Mouse (Mus musculus) E14TG2a.4 (cell line): Measurements from ENCODE around the gene 5330417C22Rik.

Experiments used
- H3K27me3 ChIP-seq: 2 replicates; pipeline ENCODE4 v1.6.1; 2014; ENCODE audit warnings: low read length, control low read depth; ENCODE audit not compliant: insufficient read depth
- H3K36me3 ChIP-seq: 2 replicates; pipeline ENCODE4 v1.6.1; 2014; ENCODE audit warnings: low read length, control low read depth; ENCODE audit not compliant: insufficient read depth
- H3K4me1 ChIP-seq: replicated peaks from 2 replicates; pipeline ENCODE4 v1.6.1; 2014; ENCODE audit warnings: low read depth, low read length, control low read depth
- H3K4me3 ChIP-seq: replicated peaks from 2 replicates; pipeline ENCODE4 v1.5.1; 2014; ENCODE audit warnings: mild to moderate bottlenecking, low read length
- H3K9me3 ChIP-seq: 2 replicates; pipeline ENCODE4 v1.6.1; 2014; ENCODE audit warnings: low read length, control low read depth
- CTCF ChIP-seq: conservative IDR thresholded peaks from 2 replicates; pipeline ENCODE4 v1.5.1; 2014; ENCODE audit warnings: low read length
- NANOG ChIP-seq: IDR thresholded peaks from 2 replicates; pipeline ENCODE4 v1.6.1; 2014; ENCODE audit warnings: borderline replicate concordance, low read length, mixed read lengths
- POU5F1 ChIP-seq: IDR thresholded peaks from 2 replicates; pipeline ENCODE4 v1.6.1; 2014; ENCODE audit warnings: low read length, borderline replicate concordance

The 5330417C22Rik gene

DNA sequence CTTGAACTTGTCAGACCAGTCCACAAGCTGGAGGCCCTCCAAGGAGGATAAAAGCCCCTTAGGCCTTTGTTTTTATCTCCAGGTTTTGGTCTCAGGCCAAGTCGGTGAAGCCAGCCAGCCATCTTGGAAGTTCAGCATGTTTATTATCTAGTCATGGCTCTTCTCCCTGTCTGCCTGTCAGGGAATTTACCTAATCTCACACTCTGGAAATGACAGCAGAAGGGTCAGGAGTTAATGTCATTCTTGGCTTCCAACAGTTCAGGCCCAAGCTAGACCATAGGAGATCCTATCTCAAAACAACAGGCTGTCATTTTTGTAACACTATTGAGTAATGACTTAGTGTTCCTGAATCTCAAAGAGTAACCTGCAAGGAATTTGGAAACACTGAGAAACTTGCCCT, 82.2 kb downstream of the 5330417C22Rik start:
- Histone ChIP-seq H3K4me1 (peaks cover 49% of the 10 kb centered on the region), H3K27me3 (peaks cover 6% of the 10 kb centered on the region; the same call in 1 of the 2 replicates), H3K9me3 (0 out of 2 replicates have a peak, but pooled peaks cover 3% of the 10 kb centered on the region), H3K4me3 (no peak overlapping the region), H3K36me3 (no peaks in the 10 kb centered on the region)
- TF ChIP-seq POU5F1 (no peak), NANOG (no peak), CTCF (no peak)

DNA sequence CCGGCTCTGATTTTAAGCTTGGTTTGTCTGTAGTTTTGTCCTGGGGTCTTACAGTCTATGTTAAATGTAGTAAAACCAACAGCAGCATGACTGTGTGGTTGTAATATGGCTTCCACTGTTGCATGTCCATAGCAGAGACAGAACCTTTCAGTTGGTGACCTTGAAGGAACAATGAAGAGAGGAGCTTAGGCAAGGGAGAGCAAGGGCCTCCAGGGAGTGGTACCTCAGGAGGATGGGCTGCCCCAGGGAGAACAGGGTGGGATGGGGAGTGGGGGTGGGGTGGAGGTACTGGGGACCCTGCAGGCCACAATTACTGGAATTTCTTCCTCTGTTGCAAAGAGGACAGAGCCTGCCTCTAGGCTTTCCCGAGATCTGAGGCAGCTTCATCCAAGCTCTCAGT, 84.4 kb downstream of the 5330417C22Rik start:
- no peak overlapping the region for H3K4me3 ChIP-seq
- H3K27me3 ChIP-seq: no peaks in the 10 kb centered on the region
- no peaks in the 10 kb centered on the region for H3K36me3 ChIP-seq
- 0 out of 2 replicates have a peak, but pooled peaks cover 5% of the 10 kb centered on the region for H3K9me3 ChIP-seq
- TF ChIP-seq NANOG: no peak
- no peak for TF ChIP-seq POU5F1
- no peak for TF ChIP-seq CTCF
- peaks cover 39% of the 10 kb centered on the region for H3K4me1 ChIP-seq

DNA sequence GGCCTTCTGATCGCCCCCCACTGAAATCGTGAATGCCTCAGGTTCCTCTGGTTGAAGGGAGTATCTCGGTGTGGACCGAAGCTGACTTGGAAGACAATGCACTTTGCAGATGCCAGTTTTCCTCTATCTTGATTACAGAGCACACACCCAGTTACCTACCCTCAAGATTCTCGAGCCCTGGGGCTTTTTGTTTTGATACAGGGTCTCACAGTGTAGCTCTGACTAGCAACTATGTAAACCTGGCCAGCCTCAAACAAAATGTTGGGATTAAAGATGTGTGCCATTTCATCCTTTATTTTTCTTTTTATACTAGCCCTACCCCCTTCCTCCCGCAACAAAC, 91.0 kb downstream of the 5330417C22Rik start:
- 0 out of 2 replicates have a peak, but pooled peaks cover 2% of the 10 kb centered on the region for H3K9me3 ChIP-seq
- H3K27me3 ChIP-seq: no peaks in the 10 kb centered on the region
- TF ChIP-seq CTCF (no peak), NANOG (peak; percentile 9; the same call in 1 of the 2 replicates)
- H3K36me3 ChIP-seq: peaks cover 33% of the 10 kb centered on the region
- peak overlapping the region; percentile 93 for H3K4me3 ChIP-seq
- peaks cover 64% of the 10 kb centered on the region for H3K4me1 ChIP-seq

DNA sequence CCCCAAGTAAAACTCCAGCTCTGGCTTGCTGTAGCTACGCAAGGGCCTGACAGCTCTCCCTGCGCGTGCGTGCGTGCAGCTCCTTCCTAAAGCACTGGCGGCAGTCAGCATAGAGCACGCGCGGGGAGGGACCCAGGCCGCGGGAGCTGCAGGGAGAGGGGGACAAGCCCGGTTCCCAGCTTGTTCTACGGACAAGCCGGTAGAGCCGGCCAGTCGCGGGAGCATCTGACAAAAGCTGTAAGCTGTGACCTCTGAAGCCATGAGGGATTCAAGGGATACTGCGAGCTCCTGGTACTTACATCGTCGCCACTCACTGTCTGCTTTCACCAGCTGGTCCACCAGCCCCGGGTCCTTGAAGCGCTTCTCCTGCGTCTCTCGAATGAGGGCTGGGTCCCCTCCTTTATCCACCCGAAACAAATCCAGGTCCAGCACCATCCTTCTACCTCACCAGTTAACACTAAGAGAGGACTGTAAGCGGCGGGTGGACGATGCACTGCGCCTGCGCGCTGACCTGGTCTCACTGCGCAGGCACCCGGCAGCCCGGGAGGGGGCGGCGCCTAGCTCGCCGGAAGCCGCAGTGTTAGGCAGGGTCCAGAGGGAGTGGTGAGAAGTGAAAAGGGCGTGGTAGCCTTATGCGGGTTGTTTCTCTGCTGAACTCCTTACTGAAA, 91.5 kb downstream of the 5330417C22Rik start, which contains the start of gene Sars:
Gene Sars (minus strand): TSS at position 512 of the 668 bp plus-strand sequence.
- Histone ChIP-seq H3K36me3 (peaks cover 37% of the 10 kb centered on the region), H3K4me1 (peaks cover 64% of the 10 kb centered on the region), H3K4me3 (peak within 1 kb of the TSS; percentile 93), H3K27me3 (no peaks in the 10 kb centered on the region), H3K9me3 (0 out of 2 replicates have a peak, but pooled peaks cover 2% of the 10 kb centered on the region)
- TF ChIP-seq NANOG: no peak
- TF ChIP-seq CTCF: no peak
- TF ChIP-seq POU5F1: no peak

DNA sequence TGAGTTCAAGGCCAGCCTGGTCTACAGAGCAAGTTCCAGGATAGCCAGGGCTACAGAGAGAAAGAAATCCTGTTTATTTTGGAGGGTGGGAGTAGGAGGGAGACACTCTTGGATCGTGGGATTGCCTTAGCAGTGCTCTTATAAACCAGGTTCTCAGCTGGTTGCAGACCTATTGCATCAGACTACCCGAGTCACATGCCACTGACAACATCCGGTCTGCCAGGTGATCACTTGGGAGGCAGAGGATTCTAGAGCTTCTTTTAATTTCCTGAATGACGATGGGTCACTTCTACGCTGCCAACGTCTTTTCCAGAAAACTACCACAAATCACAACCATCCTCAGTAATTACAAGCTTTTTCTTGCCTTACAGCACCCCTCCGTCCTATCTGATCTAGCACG, 92.3 kb downstream of the 5330417C22Rik start:
- Histone ChIP-seq H3K9me3 (0 out of 2 replicates have a peak, but pooled peaks cover 2% of the 10 kb centered on the region), H3K4me1 (peaks cover 68% of the 10 kb centered on the region), H3K27me3 (no peaks in the 10 kb centered on the region), H3K36me3 (peaks cover 43% of the 10 kb centered on the region), H3K4me3 (peak overlapping the region; percentile 93)
- TF ChIP-seq POU5F1 (no peak), NANOG (no peak)

DNA sequence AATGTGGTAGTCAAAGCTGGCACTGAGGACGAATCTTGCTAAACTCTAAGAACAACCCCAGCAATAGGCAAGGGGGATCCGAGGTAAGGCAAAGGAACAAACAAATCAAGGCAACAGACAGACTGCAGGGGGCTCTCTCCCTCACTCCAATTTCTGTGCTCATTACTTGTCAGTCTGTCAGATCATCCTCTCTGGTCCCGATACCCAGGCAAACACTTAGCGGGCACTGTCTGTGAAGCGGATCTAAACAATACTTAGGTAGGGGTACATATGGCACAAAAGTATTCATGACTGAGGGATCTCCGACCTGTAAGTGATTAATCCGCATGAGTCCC, 100.0 kb downstream of the 5330417C22Rik start:
- Histone ChIP-seq H3K36me3 (peaks cover 92% of the 10 kb centered on the region), H3K27me3 (no peaks in the 10 kb centered on the region), H3K9me3 (no peaks in the 10 kb centered on the region), H3K4me3 (no peak overlapping the region), H3K4me1 (peaks cover 88% of the 10 kb centered on the region)
- TF ChIP-seq CTCF (no peak), POU5F1 (no peak), NANOG (no peak)

DNA sequence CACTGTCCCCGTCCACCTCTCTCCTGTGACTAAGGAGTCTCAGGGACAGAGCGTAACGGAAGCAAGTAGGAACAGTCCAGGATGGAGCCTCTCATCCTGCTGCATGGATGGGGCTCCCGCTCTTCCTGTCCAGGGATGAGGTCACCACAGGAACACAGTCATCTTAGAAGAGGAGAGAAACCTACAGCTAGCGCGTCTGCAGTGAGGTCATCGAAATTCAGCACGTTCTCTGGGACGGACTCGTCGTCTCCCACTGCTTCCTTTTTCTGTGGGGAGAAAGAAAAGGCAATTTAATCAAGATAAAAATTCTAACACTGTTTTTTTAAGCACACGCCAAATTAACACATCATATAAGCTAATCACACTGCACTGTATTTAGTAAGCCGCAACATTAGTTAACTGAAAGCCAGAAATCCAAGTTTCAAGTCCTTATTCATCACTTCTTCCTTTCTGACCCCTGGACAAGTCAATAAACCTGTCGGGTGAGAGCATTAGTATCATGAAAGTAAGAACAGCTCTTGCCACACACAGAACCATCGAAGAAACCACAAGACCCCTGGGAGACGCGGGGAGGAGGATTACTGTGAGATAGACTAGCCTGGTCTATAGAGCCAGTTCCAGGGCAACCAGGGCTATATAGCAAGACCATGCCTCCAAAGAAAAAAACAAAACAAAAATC, 100.5 kb downstream of the 5330417C22Rik start:
- peaks cover 89% of the 10 kb centered on the region for H3K4me1 ChIP-seq
- no peaks in the 10 kb centered on the region for H3K27me3 ChIP-seq
- H3K9me3 ChIP-seq: no peaks in the 10 kb centered on the region
- TF ChIP-seq POU5F1 (no peak), CTCF (no peak), NANOG (no peak)
- H3K4me3 ChIP-seq: no peak overlapping the region
- H3K36me3 ChIP-seq: peaks cover 92% of the 10 kb centered on the region

DNA sequence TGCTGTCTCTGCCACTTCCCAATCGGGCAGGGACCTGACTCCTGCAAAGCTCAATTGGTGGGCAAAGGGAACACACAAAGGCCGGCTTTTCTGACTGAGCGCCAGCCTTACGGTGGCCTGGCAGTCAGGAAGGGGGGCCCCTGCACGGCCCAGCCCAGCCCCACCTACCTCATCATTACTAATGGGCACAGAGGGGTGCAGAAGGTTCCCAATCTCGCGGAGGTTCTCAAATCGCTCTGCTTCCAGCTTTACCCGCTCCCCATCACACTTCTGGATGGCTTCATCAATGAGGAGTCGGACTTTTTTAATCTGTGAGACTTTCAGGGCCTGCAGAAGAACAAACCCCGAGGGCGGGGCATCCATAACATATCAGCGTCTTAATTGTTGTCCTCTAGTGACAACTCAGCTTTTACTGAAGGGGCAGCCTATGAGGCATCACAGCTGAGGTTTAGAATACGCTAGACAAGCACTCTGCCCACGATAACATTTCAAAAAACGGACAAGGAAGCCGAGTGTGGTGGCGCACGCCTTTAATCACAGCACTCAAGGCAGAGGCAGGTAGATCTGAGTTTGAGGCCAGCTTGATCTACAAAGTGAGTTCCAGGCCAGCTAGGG, 102.3 kb downstream of the 5330417C22Rik start:
- Histone ChIP-seq H3K9me3 (no peaks in the 10 kb centered on the region), H3K4me3 (peak overlapping the region; percentile 72), H3K36me3 (peaks cover 95% of the 10 kb centered on the region), H3K27me3 (no peaks in the 10 kb centered on the region), H3K4me1 (peaks cover 87% of the 10 kb centered on the region)
- no peak for TF ChIP-seq POU5F1
- TF ChIP-seq CTCF: no peak
- TF ChIP-seq NANOG: no peak

DNA sequence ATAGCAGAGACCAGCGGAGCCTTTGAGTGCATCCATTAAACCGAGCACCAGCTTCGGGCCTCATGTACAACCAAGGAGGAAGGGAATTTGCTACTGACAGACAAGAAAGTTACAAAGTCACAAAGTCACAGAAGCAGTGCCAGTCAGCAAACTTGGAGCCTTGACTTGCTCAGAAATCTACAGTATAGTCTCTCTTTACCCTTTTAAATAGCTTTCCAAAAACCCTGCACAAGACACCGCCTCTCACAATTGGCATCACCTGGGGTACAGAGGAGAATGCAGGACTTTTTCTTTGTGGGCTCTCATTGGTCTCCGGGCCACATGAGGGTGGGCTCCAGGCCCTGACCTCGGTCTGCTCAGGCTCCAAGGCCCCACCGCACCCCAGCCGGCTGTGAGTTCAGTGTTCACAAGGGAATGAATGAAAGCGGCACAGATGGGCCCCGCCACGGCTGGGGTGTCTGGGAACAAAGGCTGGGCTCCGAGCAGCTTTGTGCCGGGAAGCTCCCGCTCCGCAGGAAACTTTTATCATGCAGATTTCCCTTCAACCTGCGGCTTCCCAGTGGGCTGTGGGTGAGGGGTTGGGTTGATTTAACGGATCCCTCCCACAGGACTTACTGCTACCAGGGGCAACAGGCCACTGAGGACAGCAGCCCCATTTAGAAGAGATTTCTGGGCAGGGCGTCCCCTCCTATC, 103.0 kb downstream of the 5330417C22Rik start:
- TF ChIP-seq NANOG (peak; percentile 91), CTCF (no peak), POU5F1 (peak; percentile 97)
- Histone ChIP-seq H3K27me3 (no peaks in the 10 kb centered on the region), H3K4me1 (peaks cover 87% of the 10 kb centered on the region), H3K36me3 (peaks cover 95% of the 10 kb centered on the region), H3K4me3 (peak overlapping the region; percentile 72), H3K9me3 (no peaks in the 10 kb centered on the region)
